Mouse (Mus musculus) CH12.LX (cell line): ENCODE measurements around the gene Cfap97d2. TPM values are rescaled to one million over a fixed set of nuclear protein-coding genes. Genes with fewer than 3 reads are reported as not detected.

Experiments
- DNase-seq: peaks from one replicate; pipeline ENCODE4 v3.0.0-alpha.2; 2013; ENCODE audit errors: extremely low read depth
- H3K27ac ChIP-seq: 2 replicates; pipeline ENCODE4 v1.5.1; 2012; ENCODE audit warnings: low read depth, mild to moderate bottlenecking, control low read depth, moderate library complexity; ENCODE audit not compliant: insufficient read depth
- H3K27me3 ChIP-seq: replicated peaks from 2 replicates; pipeline ENCODE3; 2012; ENCODE audit warnings: inconsistent platforms
- H3K36me3 ChIP-seq, 2 experiments: replicated peaks in 1 of 2; 2 replicates each; pipeline versions ENCODE3 to v1.6.1; 2012; ENCODE audit warnings: inconsistent platforms in 1 of 2, low read length in 1 of 2, mild to moderate bottlenecking in 1 of 2, mixed read lengths in 1 of 2, moderate library complexity in 1 of 2; ENCODE audit not compliant: control insufficient read depth in 1 of 2, insufficient read depth in 1 of 2
- H3K4me1 ChIP-seq, 2 experiments: 2 replicates each; pipeline ENCODE4 v1.6.1; 2012; ENCODE audit warnings: inconsistent platforms in 1 of 2, moderate library complexity in 1 of 2; ENCODE audit not compliant: insufficient read depth in 2 of 2, control insufficient read depth in 1 of 2
- H3K4me2 ChIP-seq: 2 replicates; pipeline ENCODE4 v1.6.1; 2012; ENCODE audit warnings: low read depth, mild to moderate bottlenecking, control low read depth; ENCODE audit not compliant: poor library complexity, insufficient read depth, severe bottlenecking
- H3K4me3 ChIP-seq, 3 experiments: fragments of 150-350 bp in 1 of 3; sonication (generic) in 1 of 3; replicated peaks in 1 of 3; 2 replicates each; pipeline versions ENCODE3 to v1.5.1; 2011 to 2012; ENCODE audit warnings: low read depth in 2 of 3, low read length in 2 of 3, mild to moderate bottlenecking in 2 of 3, moderate library complexity in 2 of 3, control low read depth in 1 of 3, improper control_type of control experiment in 1 of 3, inconsistent platforms in 1 of 3, mixed read lengths in 1 of 3; ENCODE audit not compliant: poor library complexity in 1 of 3
- H3K79me2 ChIP-seq: replicated peaks from 2 replicates; pipeline ENCODE4 v1.6.1; 2012; ENCODE audit warnings: mild to moderate bottlenecking, moderate library complexity; ENCODE audit not compliant: control insufficient read depth, poor library complexity, insufficient read depth, severe bottlenecking; ENCODE audit errors: extremely low read depth
- H3K9ac ChIP-seq: 2 replicates; pipeline ENCODE4 v1.6.1; 2012; ENCODE audit warnings: low read depth, mild to moderate bottlenecking, control low read depth, moderate library complexity; ENCODE audit not compliant: insufficient read depth
- H3K9me3 ChIP-seq: replicated peaks from 2 replicates; pipeline ENCODE3; 2012; ENCODE audit warnings: low read length, inconsistent platforms, mixed read lengths
- CHD2 ChIP-seq: IDR thresholded peaks from 2 replicates; pipeline ENCODE4 v1.6.1; 2011; ENCODE audit warnings: low read length, improper control_type of control experiment
- CTCF ChIP-seq, 2 experiments: IDR thresholded peaks in 1 of 2; conservative IDR thresholded peaks in 1 of 2; 2 replicates each; pipeline ENCODE4 v1.5.1; 2011 to 2012; ENCODE audit warnings: low read depth in 2 of 2, low read length in 2 of 2, improper control_type of control experiment in 1 of 2, inconsistent platforms in 1 of 2, mild to moderate bottlenecking in 1 of 2, moderate library complexity in 1 of 2
- JUND ChIP-seq: conservative IDR thresholded peaks from 2 replicates; pipeline ENCODE4 v1.6.1; 2011; ENCODE audit warnings: low read depth, low read length, improper control_type of control experiment
- MAZ ChIP-seq: IDR thresholded peaks from 2 replicates; pipeline ENCODE4 v1.6.1; 2012; ENCODE audit warnings: low read depth, mild to moderate bottlenecking, inconsistent platforms, low read length, improper control_type of control experiment, moderate library complexity
- MXI1 ChIP-seq: IDR thresholded peaks from 2 replicates; pipeline ENCODE4 v1.6.1; 2011; ENCODE audit warnings: mild to moderate bottlenecking, low read depth, low read length, improper control_type of control experiment
- MYC ChIP-seq: IDR thresholded peaks from 2 replicates; pipeline ENCODE4 v1.6.1; 2011; ENCODE audit warnings: low read depth, mild to moderate bottlenecking, improper control_type of control experiment, low read length
- NELFE ChIP-seq: IDR thresholded peaks from 2 replicates; pipeline ENCODE4 v1.6.1; 2011; ENCODE audit warnings: low read depth, low read length, improper control_type of control experiment
- POLR2A ChIP-seq: IDR thresholded peaks from 2 replicates; pipeline ENCODE4 v1.6.1; 2011; ENCODE audit warnings: low read depth, mild to moderate bottlenecking, improper control_type of control experiment, low read length
- RAD21 ChIP-seq: IDR thresholded peaks from 2 replicates; pipeline ENCODE4 v1.6.1; 2011; ENCODE audit warnings: low read depth, mild to moderate bottlenecking, low read length, improper control_type of control experiment, moderate library complexity
- SIN3A ChIP-seq: IDR thresholded peaks from 2 replicates; pipeline ENCODE4 v1.6.1; 2012; ENCODE audit warnings: low read length, improper control_type of control experiment, inconsistent platforms
- SMC3 ChIP-seq: IDR thresholded peaks from 2 replicates; pipeline ENCODE4 v1.6.1; 2011; ENCODE audit warnings: low read depth, low read length, improper control_type of control experiment
- TBP ChIP-seq: conservative IDR thresholded peaks from 2 replicates; pipeline ENCODE4 v1.6.1; 2011; ENCODE audit warnings: low read depth, low read length, improper control_type of control experiment
- UBTF ChIP-seq: IDR thresholded peaks from 2 replicates; pipeline ENCODE4 v1.6.1; 2012; ENCODE audit warnings: low read depth, mild to moderate bottlenecking, inconsistent platforms, low read length, improper control_type of control experiment, moderate library complexity
- USF2 ChIP-seq: conservative IDR thresholded peaks from 2 replicates; pipeline ENCODE4 v1.6.1; 2011; ENCODE audit warnings: low read depth, low read length, improper control_type of control experiment
- ZNF384 ChIP-seq: IDR thresholded peaks from 2 replicates; pipeline ENCODE4 v1.6.1; 2012; ENCODE audit warnings: low read depth, low read length, improper control_type of control experiment, inconsistent platforms
- dilution Hi-C: fragments of 300-500 bp; cut with MboI; formaldehyde crosslinking; loops from 2 replicates; pipeline ENCODE4 v1.14.3; 2020; ENCODE audit warnings: low sequenced_read_pairs; ENCODE audit not compliant: extremely low pct_unique_long_range_greater_than_20kb, extremely low pct_ligation_motif_present
- in situ Hi-C: fragments of 300-500 bp; cut with MboI; formaldehyde crosslinking; loops from 3 replicates; pipeline ENCODE4 v1.14.3; 2019; ENCODE audit warnings: low sequenced_read_pairs, low pct_ligation_motif_present, low pct_unique_long_range_greater_than_20kb, mixed read lengths
- polyA plus RNA-seq: library from polyadenylated mRNA; unstranded; fragments of >175 nt; gene quantifications from 2 replicates; pipeline ENCODE4 v1.2.1, GENCODE M21; 2012; ENCODE audit warnings: low read depth; ENCODE audit not compliant: insufficient read length
- total RNA-seq, 2 experiments: library from RNA; depleted of rRNA; stranded (reverse); fragments of 300-350 nt in 1 of 2; fragments of >200 nt in 1 of 2; gene quantifications; 2 replicates each; pipeline ENCODE4 v1.2.3; 2012 to 2014

Cfap97d2 gene
- total and polyA plus RNA-seq, 3 experiments: not detected

DNA sequence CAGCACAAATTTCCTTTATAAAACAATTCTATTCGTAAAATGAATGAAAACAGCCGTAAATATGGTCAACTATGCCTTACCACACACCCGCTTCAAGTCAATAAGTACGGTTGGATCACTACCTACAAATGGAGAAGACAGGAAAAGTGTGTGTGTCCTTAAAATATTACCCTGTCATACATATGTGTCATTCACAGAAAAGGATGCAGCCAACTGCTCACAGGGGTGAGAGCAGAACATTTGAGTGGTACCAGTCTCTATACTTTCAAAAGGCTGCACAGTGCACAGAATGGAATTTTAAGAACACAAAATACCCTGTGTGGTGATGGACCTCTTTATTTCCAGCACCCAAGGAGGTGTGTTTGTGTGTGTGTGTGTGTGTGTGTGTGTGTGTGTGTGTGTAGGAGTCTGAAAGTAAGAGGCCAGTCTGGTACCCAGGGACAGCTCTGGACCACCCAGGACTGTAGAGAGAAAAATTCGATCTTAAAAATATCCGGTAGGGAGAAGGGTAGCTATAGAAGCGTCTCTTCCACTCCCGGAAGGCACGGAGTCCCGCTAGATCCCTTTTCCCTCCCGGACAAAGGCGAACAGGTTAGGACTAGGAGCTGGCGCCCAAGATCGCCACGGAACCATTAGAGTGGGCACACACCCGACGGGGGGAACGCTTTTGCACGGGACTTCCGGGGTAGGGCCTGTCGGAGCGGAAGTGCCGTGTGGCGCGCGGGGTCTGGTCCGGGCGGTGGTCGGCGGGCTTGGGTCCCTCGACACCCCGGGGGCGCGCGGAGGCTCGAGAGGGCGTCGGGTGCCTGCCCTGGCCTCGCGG is 51.5 kb downstream of the Cfap97d2 start, which contains the start of gene Cdc16 (continued):
- peak; percentile 74 for TF ChIP-seq POLR2A

DNA sequence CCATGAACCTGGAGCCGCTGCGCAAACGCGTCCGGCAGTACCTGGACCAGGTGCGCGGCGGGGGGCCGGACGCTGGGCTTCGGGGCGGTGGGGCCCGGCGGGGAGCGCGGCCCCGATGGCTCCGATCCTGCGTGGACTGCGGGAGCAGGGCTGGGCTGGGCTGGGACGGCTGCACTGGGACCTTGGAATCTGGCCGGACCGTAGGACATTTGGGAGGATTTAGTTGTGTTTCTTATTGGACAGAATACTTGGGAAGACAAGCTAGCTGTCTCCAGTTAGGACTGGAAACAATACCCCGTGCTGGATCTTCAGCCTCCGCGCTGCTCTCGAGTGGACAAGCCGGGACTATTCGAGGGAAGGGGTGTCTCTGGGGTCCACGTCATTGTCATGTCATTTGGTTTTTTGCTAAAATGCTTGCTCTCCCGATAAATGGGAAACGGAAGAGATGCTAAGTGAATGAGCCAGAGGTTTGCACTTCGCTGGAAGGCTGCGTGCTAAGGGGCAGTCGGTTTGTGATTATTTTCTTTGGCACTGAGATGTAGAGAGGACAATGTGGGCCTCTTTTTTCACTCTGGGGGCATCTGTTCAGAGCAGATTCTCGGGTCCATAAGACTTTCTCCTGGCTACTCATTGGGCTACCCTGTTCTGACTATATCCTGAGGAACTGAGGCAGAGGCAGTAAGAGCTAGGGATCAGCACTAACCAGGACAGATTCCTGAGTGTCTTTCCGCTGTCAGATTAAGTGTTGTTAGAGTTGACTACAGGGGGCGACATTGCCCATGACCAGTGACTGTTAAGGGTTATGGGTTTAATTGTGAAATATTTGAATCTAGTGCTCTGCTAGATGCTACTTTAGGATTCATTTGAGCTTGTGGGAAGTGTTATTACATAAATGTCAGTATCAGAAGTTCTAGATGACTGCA is 52.4 kb downstream of the Cfap97d2 start:
- Histone ChIP-seq H3K36me3 (peaks cover 19 to 34% of the 10 kb centered on the region in 2 experiments), H3K9ac (peak overlapping the region; percentile 98), H3K4me2 (peak overlapping the region; percentile 64), H3K27ac (peak overlapping the region; percentile 9; the same call in 1 of the 2 replicates), H3K4me3 (peak overlapping the region; percentile 82 to 98 (median 97)), H3K4me1 (peaks cover 0 to 29% of the 10 kb centered on the region in 2 experiments; a peak in 2 of 4 replicates), H3K27me3 (no peaks in the 10 kb centered on the region), H3K79me2 (peaks cover 26% of the 10 kb centered on the region), H3K9me3 (no peaks in the 10 kb centered on the region)
- in situ Hi-C loops (no loop called here), dilution Hi-C loops (no loop called here)
- TF ChIP-seq UBTF: 0 out of 2 replicates have a peak, but pooled peaks have one; percentile 2
- peak; percentile 43 for TF ChIP-seq SMC3
- peak; percentile 57 for TF ChIP-seq RAD21
- TF ChIP-seq TBP: 0 out of 2 replicates have a peak, but pooled peaks have one; percentile 32
- TF ChIP-seq CHD2: no peak; the same call in 1 of the 2 replicates
- no peak for TF ChIP-seq ZNF384
- TF ChIP-seq MYC: 0 out of 2 replicates have a peak, but pooled peaks have one; percentile 2
- TF ChIP-seq CTCF (conservative IDR thresholded peaks at IDR 0.05 in 1 of 2, IDR thresholded peaks at IDR 0.05 in 1 of 2; ENCODE audit: low read depth in 2 of 2, low read length in 2 of 2): peak; percentile 46 to 76; a peak in 3 of 4 replicates
- peak; percentile 27; the same call in 1 of the 2 replicates for TF ChIP-seq MXI1
- peak; percentile 29; the same call in 1 of the 2 replicates for TF ChIP-seq SIN3A
- peak; percentile 62 for DNase-seq

- H3K36me3 ChIP-seq: peaks cover 66 to 93% of the 10 kb centered on the region in 2 experiments
- TF ChIP-seq MYC (no peak), JUND (no peak), NELFE (no peak), MAZ (no peak), USF2 (no peak)
- dilution Hi-C loops: no loop called here
These were observed 63.5 kb downstream of the Cfap97d2 start for GRCm38 (mm10) chr8:13769206-13769605.

More at GRCm38 (mm10) chr8:13769206-13769605, 63.5 kb downstream of the Cfap97d2 start:
- Histone ChIP-seq H3K4me1 (no peaks in the 10 kb centered on the region), H3K4me2 (no peak overlapping the region), H3K9me3 (no peaks in the 10 kb centered on the region), H3K9ac (no peak overlapping the region), H3K4me3 (no peak overlapping the region), H3K27me3 (no peaks in the 10 kb centered on the region), H3K27ac (no peak overlapping the region), H3K79me2 (no peaks in the 10 kb centered on the region)
- no peak for DNase-seq
- in situ Hi-C loops: no loop called here
